Mouse (Mus musculus): ENCODE data around the gene Mgst2.

The Mgst2 gene

DNA sequence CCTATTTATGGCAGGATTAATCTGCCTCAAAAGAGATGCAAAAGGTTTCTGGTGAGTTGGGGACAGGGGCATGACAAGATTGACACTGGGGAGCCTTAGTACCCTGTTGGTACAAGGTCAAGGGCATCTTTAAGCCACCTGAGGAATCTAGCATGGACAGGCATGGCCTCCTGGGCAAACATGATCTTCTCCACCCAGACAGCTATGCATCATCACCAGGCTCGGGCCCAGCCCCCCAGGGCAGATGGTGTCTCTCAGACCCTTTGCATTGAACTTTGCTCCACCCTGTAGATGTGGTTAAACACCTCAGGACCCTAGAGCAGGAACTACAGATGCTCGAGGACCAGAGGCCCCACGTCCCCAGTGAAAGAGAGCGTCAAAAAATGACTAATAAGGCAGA, at the start of gene Mgst2:
TSS of gene Mgst2 (plus strand) at position 301 of the 400 bp plus-strand sequence.
- in situ Hi-C loops (cut with MboI, MseI): no loop called here

DNA sequence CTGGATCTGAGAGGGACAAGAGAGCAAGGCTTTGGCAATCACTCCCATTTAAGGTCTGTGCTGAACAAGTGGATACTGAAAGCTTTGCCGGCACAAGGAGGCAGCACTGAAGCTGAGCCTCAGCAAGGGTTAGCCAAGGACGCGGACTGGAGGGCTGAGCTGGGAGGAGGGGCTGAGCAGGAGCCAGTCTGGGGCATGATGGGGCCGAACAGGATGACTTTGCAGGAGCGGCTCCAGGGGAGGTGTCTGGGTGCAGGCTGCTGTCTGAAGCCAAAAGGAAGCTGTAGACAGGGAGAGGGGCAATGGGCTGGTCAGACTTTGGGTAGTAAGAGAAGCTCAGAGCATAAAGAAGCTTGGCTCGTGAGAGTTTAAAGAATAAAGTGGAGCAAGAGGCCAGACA, 48.2 kb upstream of the Mgst2 start:
- in situ Hi-C loops (cut with MboI, MseI): no loop called here

DNA sequence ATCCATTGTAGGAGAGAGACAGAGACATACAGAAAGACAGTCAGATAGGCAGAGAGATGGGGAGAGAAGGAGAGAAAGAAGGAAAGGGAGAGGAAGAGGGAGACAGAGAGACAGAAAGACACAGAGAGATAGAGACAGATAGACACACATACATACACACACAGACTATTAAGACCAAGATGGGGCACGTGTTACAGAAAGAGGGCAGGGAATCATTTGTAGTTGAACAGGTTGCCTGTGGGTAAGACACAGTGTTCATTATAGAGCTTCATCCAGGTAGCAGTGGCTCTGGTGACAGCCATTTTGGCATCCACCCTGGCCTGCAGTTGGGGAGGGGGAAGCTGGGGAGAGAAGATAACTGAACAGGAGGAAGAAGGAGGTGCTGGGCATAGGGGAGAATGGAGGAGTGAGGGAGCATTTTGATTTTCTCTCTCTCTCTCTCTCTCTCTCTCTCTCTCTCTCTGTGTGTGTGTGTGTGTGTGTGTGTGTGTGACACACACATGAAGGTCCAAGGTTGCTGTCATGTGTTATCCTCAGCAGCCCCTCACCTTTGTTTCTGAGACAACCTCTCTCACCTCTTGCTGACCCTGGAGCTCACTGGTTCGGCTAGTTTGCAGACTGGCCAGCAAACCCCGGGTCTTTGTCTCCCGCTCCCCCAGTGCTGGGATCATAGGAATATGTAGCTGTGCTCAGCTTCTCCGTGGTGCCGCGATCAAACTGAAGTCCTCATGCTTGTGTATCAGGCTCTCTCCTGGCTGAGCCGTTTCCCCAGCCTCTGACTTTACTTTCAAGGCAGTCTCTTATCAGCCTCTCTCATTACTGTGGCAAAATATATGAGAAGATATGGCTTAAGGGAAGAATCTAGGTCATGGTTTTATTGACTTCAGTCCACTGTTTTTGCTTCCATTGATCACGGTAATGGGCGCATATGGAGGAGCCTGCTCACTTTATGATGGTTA, 47.5 kb upstream of the Mgst2 start:
- in situ Hi-C loops (cut with MboI, MseI): no loop called here

GRCm38 (mm10) chr3:51614278-51614677, 45.9 kb upstream of the Mgst2 start:
- in situ Hi-C loops (cut with MboI, MseI): no loop called here

GRCm38 (mm10) chr3:51623956-51624355, 36.2 kb upstream of the Mgst2 start:
- in situ Hi-C loops (cut with MboI, MseI): no loop called here

GRCm38 (mm10) chr3:51627741-51628140, 32.4 kb upstream of the Mgst2 start:
- in situ Hi-C loops (cut with MboI, MseI): no loop called here

DNA sequence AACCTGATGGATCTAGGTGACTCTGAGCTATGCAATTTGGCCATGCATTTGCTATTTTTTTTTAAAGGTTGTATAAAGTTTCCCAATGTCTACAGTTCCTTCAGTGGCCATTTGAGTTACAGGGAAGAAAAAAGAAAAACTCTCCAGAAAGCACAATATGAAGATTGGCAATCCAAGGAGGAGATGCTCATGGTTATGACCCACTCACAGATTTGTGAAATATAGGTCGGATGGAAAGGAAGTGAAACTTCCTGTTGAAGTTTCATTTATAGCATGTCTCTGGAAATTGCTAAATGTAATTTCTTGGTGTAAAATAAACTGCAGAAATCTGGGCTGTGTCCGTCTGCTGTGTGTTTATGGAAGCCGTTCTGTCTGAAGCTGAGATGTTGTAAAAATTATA, 31.2 kb upstream of the Mgst2 start:
- in situ Hi-C loops (cut with MboI, MseI): no loop called here

GRCm38 (mm10) chr3:51630746-51631145, 29.4 kb upstream of the Mgst2 start:
- in situ Hi-C loops (cut with MboI, MseI): loop anchor here (5.0 kb wide), 1 partner anchor 63 kb away; no protein-coding TSS in a partner anchor

GRCm38 (mm10) chr3:51631971-51632370, 28.2 kb upstream of the Mgst2 start:
- in situ Hi-C loops (cut with MboI, MseI): loop anchor here (5.0 kb wide), 1 partner anchor 65 kb away; no protein-coding TSS in a partner anchor

- in situ Hi-C loops (cut with MboI, MseI): loop anchor here (5.0 kb wide), 1 partner anchor 67 kb away; no protein-coding TSS in a partner anchor
Observed at GRCm38 (mm10) chr3:51634451-51634850, 25.7 kb upstream of the Mgst2 start.

DNA sequence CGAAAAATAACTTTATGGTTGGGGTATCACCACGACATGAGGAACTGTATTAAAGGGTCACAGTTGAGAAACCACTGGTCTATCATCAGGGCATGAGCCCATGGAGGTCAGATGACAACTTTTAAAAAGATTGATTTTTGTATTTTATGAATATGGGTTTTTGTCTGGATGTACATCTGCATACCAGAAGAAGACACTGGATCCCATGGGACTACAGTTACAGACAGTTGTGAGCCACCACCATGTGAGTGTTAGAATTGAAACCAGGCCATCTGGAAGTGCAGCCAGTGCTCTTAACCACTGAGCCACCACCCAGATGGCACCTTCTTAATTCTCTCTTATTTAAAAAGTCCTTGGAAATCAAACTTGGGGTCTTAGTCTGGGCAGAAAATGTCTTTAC, 24.2 kb upstream of the Mgst2 start:
- in situ Hi-C loops (cut with MboI, MseI): no loop called here

DNA sequence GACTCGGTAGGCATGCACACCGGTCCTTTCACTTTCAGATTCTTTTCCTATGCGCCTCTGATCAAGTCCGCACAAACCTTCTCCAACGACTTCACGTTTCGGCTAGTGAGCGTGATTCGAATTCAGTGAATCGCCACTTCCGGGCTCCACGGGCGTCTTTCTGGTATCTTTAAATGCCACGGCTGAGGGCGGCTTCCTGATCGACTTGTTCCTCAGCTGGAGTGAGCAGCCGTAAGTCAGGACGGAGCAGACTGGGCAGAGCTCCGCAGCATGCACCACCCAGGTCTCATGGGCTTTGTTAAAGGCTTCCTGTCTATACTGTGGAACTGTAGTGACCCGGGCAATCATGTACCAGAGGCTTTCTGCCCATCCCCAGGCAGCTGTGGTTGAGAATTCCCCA, 23.5 kb upstream of the Mgst2 start:
- in situ Hi-C loops (cut with MboI, MseI): no loop called here

DNA sequence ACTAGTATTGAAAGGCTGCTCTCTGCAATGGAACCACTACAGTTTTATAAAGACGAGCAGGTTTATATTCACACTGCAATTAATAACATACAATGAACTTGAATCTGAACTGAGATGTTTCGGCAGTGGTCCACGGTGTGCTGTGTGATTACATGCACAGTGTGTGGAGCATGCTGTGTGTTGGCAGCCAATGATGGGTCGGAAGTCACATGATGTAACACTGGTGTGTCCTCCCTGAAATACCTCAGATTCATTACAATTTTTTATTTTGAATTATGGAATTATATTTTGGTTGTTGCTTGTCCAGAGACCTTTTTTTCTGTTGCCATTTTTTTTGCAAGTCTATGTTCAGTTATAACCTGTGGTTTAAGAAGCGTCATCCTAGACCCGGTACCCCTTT, 22.8 kb upstream of the Mgst2 start:
- in situ Hi-C loops (cut with MboI, MseI): no loop called here

GRCm38 (mm10) chr3:51638260-51638659, 21.9 kb upstream of the Mgst2 start:
- in situ Hi-C loops (cut with MboI, MseI): no loop called here

GRCm38 (mm10) chr3:51645484-51645883, 14.7 kb upstream of the Mgst2 start:
- in situ Hi-C loops (cut with MboI, MseI): no loop called here

DNA sequence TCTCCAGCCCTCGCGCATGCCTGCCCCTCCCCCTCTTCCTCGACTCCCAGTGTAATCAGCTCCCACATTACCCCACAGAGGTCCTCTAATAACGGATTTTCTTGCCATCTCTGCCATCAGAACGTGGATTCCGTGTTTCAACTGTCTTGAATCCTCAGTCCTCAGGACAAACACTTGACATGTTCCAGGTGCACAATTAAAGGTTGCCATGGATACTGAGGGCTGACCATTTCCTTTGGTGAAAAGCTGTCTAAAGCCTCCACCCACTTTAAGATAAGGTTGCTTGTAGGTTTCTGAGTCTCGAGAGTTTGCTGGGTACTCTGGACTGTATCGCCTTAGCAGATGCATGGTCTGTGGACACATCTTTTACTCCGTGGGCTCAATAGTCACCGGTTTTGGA, 13.9 kb upstream of the Mgst2 start:
- in situ Hi-C loops (cut with MboI, MseI): no loop called here

GRCm38 (mm10) chr3:51647356-51647755, 12.8 kb upstream of the Mgst2 start:
- in situ Hi-C loops (cut with MboI, MseI): no loop called here

DNA sequence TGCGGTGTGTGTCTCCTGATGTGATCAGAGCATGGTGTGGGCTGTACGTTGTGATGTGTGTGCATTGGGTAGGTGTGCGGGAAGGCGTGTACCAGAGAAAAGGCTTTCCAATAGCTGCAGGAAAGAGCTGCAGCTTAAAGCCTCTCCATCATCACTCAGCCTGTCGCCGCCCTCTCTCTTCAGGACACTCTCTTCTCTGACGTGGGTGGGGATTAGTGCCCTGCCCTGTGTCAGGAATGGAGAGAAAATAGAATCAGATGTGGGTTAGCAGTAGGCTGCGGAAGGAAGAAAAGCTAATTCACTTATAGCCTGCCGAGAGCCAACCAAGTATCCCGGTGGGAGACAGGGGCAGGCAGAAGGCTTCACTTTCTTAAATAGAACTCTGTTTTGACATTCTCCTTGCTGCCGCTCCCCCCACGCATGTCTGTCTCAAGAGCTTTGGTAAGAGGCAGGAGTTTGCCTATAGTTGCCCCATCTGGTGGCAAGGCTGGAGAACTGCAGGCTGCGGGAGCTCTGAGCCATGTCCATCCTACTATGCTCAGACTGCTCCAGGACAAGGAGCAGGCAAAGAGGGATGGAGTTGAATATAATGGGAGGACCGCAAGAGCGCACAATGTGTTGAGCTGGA, 12.0 kb upstream of the Mgst2 start:
- in situ Hi-C loops (cut with MboI, MseI): no loop called here

- in situ Hi-C loops (cut with MboI, MseI): no loop called here
Observed at GRCm38 (mm10) chr3:51649426-51649825, 10.7 kb upstream of the Mgst2 start.

- in situ Hi-C loops (cut with MboI, MseI): loop anchor here (5.0 to 10.0 kb wide), 2 partner anchors 143 to 165 kb away; partner anchors contain the start of gene Rab33b
Observed at GRCm38 (mm10) chr3:51649986-51650385, 10.2 kb upstream of the Mgst2 start.

- in situ Hi-C loops (cut with MboI, MseI): loop anchor here (5.0 to 10.0 kb wide), 2 partner anchors 144 to 166 kb away; partner anchors contain the start of gene Rab33b
Observed at GRCm38 (mm10) chr3:51651149-51651548, 9.0 kb upstream of the Mgst2 start.

GRCm38 (mm10) chr3:51652292-51652691, 7.9 kb upstream of the Mgst2 start:
- in situ Hi-C loops (cut with MboI, MseI): loop anchor here (5.0 to 10.0 kb wide), 2 partner anchors 145 to 167 kb away; partner anchors contain the start of gene Rab33b
